Mouse (Mus musculus) liver, adult (tissue): ENCODE data around the gene Cdk6.

ENCODE experiments used
- GATA4 ChIP-seq: IDR thresholded peaks from 2 replicates; pipeline ENCODE4 v1.6.1; 2014; ENCODE audit warnings: mild to moderate bottlenecking, low read length; ENCODE audit not compliant: insufficient replicate concordance

Gene Cdk6

DNA sequence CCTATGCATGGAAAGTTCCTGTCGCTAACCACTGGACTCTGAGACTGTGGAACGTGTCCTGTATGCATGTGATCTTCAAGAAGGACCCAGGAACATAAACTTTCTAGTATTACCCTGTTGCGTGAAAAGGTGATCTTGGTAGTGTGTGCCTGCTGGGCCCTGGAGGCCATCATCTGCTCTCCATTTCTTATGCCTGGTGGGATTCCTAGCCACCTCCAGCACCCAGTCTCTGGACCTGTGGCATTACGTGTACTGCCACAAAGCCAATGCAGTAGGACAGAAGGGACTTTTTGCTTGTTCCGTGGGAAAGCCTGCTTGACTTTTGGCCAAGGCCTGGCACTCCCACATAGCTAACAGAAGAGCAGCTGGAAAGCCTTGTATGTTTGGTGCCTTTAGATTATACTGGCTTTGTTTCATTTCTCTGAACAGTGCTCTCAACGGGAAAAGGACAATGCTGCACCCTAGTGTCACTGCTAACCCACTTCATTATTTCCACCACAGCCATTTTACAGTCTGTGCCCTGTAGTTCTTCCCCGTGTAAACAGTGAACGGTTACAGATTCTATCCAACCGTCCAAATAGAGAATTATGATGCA lies 175.3 kb downstream of the Cdk6 start:
- TF ChIP-seq GATA4 = no peak

DNA sequence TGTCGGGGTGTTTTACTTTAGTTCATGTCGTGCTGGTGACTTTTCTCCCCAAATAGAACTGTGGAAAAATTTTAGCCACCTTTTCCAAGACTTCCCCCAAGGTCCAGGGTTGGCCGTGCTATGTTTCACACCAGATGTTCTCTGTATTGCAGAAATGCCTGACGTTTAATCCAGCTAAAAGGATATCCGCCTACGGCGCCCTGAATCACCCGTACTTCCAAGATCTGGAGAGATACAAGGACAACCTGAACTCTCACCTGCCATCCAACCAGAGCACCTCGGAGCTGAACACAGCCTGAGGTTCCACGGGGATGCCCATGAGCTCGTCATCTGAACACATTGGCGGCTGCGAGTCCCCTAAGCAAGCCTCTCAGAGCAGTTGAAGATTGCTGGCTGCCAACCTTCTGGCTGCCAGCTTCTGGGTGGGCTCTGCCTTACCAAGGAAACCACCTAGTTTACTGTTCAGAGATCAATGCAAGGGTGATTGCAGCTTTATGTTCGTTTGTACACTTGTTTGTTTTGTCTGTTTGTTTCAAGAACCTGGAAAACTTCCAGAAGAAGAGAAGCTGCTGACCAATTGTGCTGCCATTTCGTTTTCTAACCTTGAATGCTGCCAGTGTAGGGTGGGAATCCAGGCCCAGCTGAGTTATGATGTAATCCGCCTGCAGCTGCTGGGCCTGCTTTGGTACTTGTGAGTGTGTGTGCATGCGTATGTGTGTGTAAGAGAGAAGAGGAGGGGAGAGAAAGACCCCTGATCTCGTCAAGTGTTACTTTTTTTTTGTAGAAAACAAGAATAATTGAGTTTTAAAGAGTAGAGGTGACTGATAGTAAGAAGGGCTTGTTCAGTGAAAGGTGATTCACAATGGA lies 179.4 kb downstream of the Cdk6 start:
- TF ChIP-seq GATA4 = no peak

DNA sequence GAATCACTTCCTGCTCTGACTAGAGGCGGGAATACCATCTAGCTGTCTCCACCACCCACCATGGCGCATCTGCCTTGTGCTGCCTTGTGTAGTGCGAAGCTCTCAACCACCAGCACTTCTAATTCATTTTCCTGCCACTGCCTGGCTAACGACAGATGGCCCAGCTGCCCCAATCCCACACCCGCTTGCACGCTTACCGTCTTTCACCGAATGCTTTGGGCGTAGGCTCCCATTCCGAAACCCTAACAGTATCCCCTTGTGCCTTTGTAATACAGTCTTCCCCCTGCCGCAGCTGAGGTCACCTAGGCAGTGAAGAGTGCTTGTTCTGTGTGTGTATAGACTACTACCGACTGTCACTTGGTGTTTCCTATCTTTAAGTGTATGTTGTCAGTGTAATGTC lies 180.5 kb downstream of the Cdk6 start:
- no peak for TF ChIP-seq GATA4

DNA sequence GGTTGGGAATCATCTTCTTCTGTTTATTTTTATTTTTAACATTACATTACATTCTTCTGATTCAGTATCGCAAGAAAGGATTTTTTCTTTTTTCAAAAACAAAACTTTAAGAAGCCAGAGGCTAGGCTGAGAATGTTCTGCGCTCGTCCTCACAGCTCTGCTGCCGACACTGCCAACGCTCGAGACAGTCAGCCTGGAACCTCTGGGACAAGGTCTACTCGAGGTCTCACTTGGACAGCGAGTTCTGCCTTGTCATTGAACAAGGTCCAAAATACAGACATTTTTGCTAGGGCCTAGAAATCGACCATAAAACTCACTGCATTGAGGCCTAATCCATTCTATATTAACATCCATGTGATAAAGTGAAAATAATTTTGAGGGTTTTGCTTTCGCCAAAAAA lies 181.5 kb downstream of the Cdk6 start:
- TF ChIP-seq GATA4 = no peak

DNA sequence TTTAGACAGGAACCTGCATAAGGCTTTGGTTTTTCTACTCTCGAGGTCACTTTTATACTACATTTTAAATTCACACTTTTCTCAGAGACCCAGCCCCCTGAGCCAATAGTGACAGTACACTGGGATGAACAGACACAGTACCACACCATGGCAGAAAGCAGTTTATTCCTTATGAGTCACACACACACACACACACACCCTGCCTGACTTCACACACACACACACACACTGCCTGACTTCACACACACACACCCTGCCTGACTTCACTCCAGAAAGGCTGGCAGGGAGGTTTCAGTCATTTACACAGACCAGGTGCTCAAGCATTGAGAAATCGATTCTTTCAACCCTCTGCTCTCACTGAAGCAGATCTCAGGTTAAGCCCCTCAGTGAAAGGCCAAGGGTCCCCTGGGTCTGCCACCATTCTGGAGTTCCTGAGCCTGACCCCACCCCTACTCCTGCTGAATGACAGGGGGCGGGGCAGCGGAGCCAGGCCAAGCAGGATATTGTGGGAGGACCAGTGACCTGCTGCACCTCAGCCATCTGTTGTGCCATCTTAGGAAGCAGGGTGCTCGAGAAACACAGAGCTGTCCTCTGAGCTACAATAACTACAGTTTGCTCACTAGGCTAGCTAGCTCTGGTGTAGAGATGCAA lies 185.9 kb downstream of the Cdk6 start:
- TF ChIP-seq GATA4 = no peak

DNA sequence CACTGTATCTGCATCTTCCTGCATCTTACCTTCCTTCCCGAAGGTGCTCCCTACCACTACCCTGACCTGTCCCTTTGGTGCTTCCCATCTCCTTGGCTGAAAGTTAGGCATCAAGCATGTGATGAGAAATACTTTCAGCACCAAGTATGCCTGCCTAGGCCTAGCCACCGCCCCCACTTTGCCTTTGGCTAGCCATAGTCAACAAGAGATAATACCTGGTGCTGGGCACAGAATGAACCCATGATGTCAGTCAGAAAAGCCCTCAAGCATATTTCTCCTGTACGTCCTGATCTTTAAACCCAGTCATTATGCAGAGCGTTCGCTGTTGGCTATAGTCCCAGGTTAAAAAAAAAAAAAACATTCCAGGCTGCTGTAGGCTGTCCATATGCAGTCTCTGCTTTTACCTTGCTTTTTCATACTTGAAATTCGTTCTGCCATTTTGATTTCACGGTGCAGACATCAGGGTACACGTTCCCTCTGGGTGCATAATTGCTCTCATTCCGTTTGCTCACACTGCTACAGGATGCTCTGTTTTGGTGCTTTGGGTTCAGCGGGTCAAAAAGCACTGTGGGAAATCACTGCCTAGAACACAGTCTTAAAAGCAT lies 188.4 kb downstream of the Cdk6 start:
- no peak for TF ChIP-seq GATA4

DNA sequence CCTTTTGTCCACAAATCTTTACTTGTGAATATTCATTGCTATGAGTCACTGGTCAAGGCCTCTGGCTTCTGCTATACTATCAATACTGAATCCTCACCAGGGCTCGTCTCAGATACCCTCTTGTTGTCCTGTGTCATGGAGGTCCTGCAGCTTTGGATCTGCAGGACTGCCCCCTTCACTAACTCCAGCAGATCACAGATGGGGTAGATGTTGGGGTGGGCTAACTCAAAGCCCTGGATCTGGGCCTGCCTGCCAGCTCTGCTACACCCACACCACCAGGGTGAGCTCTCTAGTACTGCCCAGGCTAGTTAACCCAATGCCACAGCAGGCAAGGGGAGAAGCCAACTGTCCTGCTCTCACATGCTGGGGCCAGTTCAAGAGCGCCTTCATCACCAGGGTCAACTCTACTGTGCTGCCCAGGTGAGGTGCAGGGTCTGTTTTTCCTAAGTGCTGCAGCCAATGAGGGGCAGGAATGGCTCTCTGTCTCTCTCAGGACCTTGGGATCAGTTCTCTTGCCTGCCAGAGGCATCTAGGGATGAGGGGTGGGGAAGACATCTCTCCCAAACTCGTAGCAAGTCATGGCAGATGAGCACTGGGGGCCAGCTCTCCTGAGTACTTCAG lies 195.4 kb downstream of the Cdk6 start:
- no peak for TF ChIP-seq GATA4

DNA sequence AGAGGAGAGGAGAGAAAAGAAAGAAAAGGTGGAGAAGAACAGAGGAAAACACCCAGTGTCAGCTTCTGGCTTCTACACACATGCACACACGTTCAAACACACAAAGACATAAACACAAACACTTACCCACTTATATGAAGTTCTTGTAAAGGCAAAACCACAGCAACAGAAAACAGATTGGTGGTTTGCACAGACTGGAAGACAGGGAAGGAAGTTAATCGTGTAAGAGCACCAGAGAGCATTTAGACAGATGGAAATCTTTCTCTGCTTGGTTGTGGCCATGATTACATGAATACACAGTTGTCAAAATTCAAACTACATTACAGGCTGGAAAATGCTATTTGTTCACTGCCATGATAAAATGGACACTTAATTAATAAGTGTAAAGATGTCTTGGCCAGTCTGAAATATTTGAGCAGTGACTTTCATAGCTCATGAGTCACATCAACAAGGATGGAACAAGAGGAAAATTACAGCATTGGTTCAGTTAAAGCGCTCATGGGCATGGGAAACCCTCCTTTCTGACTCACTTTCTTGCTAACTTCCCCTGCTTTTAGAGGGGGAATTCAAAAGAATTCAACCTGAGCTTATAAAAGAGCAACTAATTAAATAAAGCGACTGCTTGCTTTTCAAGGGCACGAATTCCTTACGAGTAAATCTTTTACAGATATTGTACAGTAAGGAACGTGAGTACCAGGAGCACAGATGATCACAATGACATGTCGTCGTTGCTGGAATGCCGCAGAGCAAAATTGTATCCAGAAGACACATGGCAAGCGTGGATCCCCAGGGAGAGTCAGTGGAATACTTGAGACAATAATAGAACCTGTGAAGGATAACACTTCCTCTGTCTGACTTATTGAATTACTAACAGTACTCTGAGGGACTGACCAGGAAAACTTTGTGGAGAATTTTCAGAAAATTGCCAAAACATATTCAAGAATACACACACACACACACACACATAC lies 197.5 kb downstream of the Cdk6 start:
- TF ChIP-seq GATA4 = no peak

DNA sequence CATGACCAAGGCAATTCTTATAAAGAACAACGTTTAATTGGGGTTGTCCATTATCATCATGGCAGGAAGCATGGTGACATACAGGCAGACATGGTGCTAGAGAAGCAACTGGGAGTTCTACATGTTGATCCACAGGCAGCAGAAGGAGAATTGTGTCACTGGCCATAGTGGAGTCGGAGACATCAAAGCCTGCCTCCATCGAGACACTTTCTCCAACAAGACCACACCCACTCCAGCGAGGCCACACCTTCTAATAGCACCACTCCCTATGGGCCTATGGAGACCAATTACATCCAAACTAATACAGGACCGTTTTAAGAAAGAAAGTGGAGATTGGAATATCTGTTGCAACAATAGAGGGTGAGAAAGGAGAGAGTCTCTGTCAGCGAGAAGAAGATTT lies 200.6 kb downstream of the Cdk6 start:
- no peak for TF ChIP-seq GATA4

DNA sequence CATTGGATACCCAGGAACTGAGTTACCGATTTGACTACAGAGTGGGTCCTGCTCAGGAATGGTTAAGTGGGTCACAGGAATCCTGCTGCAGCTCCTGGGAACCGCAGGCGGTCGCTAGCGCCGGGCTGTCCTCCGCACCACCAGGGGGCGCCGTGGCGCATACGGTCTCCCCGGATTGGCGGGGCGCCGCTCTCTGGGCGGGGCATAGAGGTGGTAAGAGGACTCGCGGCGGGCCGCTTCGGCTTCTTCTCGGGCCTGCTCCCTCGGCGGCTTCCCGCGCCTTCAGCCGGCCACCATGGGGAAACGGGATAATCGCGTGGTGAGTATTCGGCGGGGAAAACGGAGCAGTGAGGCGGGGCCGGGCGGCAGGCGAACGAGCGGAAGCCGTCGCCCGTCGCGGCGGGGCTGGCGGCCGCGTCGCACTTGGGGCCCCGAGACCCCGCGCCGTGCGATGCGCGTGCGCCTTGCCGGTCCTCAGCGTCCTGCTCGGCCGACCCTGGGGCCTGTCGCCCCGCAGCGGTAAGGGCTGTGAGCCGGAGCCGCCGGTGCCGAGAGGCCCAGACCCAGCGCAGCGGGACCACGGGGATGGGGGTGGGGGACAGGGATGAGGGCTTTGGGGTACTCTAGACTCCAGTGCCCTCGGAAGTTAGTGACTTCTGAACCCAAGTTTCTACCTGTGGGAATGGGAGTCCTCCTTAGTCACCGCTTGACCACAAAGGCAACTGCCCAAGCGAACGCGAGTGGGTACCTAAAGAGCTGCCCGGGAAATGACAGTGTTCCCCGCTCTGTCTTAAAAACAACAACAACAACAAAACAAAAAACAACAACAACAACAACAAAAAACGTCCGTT lies 202.6 kb downstream of the Cdk6 start, which contains the start of gene Fam133b:
TSS of gene Fam133b (plus strand) at position 205 of the 851 bp plus-strand sequence.
- no peak; the same call in 1 of the 2 replicates for TF ChIP-seq GATA4

DNA sequence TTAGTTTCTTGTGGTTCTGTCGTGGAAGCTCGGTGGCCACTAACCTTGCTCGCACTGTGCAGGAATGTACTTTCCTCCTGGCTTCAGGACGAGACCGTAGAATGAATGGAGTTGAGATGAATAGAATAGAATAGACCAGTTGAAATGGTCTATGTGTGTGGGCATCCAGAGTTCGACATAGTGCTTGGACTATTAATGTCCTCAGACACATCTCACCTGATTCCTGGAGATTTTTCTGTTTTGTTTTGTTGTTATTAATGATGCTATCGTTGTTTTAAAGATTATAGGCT lies 203.1 kb downstream of the Cdk6 start:
- TF ChIP-seq GATA4 = no peak

DNA sequence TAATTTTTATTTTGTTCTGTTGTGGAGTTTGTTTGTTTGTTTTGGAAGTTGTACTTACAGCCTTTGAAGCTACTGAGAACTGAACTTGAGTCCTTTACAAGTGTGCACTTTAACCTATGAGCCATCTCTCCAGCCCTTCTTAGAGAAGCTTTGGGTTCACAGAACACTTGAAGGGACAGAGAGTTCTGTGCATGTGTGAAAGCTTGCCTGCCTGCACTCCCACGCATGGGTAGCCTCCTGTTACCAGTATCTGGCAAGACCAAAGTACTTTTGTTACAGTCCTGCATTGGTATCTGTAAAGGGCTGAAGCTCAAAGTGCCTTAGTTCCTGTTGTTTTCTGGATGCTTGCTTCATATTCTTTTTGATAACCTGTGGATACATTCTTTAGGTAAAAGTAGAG lies 204.9 kb downstream of the Cdk6 start:
- no peak for TF ChIP-seq GATA4

DNA sequence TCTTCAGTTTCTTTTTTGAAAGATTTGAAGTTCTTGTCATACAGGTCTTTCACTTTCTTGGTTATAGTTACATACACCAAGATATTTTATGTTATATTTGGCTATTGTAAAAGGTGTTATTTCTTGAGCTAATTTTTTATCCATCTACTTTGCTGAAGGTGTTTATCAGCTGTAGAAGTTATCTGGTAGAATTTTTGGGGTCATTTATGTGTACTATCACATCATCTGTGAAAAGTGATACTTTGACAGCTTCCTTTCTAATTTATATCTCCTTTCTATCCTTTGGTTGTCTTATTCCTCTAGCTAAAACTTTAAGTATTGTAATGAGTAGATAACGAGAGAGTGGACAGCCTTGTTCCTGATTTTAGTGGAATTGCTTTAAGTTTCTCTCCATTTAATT lies 210.2 kb downstream of the Cdk6 start:
- TF ChIP-seq GATA4 = no peak
